Mouse (Mus musculus) midbrain, embryonic 11.5 days (tissue): ENCODE measurements around the gene Elp4. TPM values are rescaled to one million over a fixed set of nuclear protein-coding genes. Genes with fewer than 3 reads are reported as not detected.

Experiments used
- ATAC-seq: fragments of 200-750 bp; cut with Nextera tagmentation; 2 replicates; pipeline ENCODE4 v1.8.0; 2017; ENCODE audit warnings: moderate TSS enrichment, moderate library complexity; ENCODE audit not compliant: low FRiP score
- DNase-seq: peaks from one replicate; pipeline ENCODE4 v3.0.0; 2015; ENCODE audit warnings: low spot score; ENCODE audit errors: missing footprints
- H3K27ac ChIP-seq: fragments of 300-500 bp; sonication (generic); 2 replicates; pipeline ENCODE4 v1.5.1; 2014; ENCODE audit warnings: low read depth, low read length
- H3K27me3 ChIP-seq: fragments of 300-500 bp; sonication (generic); 2 replicates; pipeline ENCODE4 v1.6.1; 2014; ENCODE audit warnings: mild to moderate bottlenecking, low read length, moderate library complexity, mixed read lengths; ENCODE audit not compliant: control insufficient read depth, insufficient read depth
- H3K36me3 ChIP-seq: fragments of 300-500 bp; sonication (generic); 2 replicates; pipeline ENCODE4 v1.6.1; 2014; ENCODE audit warnings: mild to moderate bottlenecking, low read length, moderate library complexity, mixed read lengths; ENCODE audit not compliant: control insufficient read depth, insufficient read depth
- H3K4me1 ChIP-seq: fragments of 300-500 bp; sonication (generic); 2 replicates; pipeline ENCODE4 v1.6.1; 2014; ENCODE audit warnings: low read length; ENCODE audit not compliant: control insufficient read depth, insufficient read depth
- H3K4me2 ChIP-seq: fragments of 300-500 bp; sonication (generic); 2 replicates; pipeline ENCODE4 v1.6.1; 2014; ENCODE audit warnings: mild to moderate bottlenecking, moderate library complexity
- H3K4me3 ChIP-seq: fragments of 300-500 bp; sonication (generic); 2 replicates; pipeline ENCODE4 v1.5.1; 2014; ENCODE audit warnings: low read depth, low read length
- H3K9ac ChIP-seq: fragments of 300-500 bp; sonication (generic); 2 replicates; pipeline ENCODE4 v1.6.1; 2014; ENCODE audit warnings: low read length
- H3K9me3 ChIP-seq: fragments of 300-500 bp; sonication (generic); 2 replicates; pipeline ENCODE4 v1.6.1; 2016; ENCODE audit warnings: low read length; ENCODE audit not compliant: control insufficient read depth
- WGBS: fragments of 180-500 bp; shearing (Covaris S2); extraction: QIAGEN DNeasy Blood & Tissue Kit; methylation state at CpG from one replicate; pipeline ENCODE4 v1.1.7; 2014; 5-methylcytosine and 5-hydroxymethylcytosine counted together
- polyA plus RNA-seq: library from polyadenylated mRNA; unstranded; fragments of >200 nt; fragmentation: Nextera tagmentation; extraction: Ambion mirVana; gene quantifications from 2 replicates; pipeline ENCODE4 v1.2.1, GENCODE M21; 2014

The Elp4 gene
- polyA plus RNA-seq: 59.6 and 61.9 TPM in 2 replicates

DNA sequence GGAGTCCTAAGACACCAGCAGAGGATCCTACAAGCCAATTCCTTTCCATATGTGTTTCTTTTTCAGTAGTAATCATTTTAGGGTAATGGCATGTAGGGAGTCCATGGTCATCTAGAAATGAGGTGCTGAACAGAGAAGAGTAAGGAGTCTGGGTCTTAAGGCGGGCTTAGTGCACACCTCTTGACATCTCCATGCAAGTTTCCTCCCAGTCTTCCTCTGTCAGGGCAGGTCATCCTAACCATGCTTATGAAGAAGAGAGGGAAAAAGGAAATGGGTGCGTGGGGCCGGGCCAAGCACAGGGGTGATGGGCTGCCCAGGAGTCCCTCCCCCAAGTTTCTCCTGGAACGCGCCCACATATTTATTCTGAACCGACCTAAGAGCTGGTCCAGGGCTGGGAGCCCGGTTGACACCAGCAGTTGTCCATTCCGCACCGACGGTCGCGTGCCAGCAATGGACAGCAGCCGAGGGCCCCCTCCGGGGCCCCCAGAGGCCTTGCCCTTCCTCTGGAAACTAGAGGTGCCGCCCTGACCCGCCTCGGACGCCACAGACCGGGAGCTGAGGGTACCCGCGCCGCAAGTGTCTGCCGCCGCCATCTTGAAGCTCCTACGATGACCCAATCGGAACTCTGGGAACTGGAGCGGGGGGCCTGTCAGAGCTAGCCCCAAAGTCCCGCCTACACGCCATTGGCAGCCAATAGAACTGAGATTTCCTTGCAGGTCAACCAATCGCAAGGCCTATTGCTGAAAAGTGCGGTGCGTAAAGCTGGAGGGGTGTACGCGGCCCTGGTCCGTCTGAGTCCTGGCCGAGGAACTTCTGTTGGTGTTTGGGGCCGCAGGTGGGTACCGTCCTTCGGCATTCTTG lies at the start of gene Elp4, which contains the start of gene Immp1l:
Gene Elp4 (minus strand): TSS at position 669 of the 861 bp plus-strand sequence.
Gene Immp1l (plus strand): TSS at position 743 of the 861 bp plus-strand sequence.
- peak; percentile 100 for DNase-seq
- under 1% methylated on average over 39 of the region's 39 CpGs for WGBS

GRCm38 (mm10) chr2:105953862-105954261 lies 49.5 kb upstream of the Elp4 start:
- ATAC-seq (no peak), DNase-seq (peak; percentile 74)
- Histone ChIP-seq H3K4me2 (no peak overlapping the region), H3K9me3 (no peaks in the 10 kb centered on the region), H3K27ac (no peak overlapping the region), H3K4me1 (no peaks in the 10 kb centered on the region), H3K36me3 (no peaks in the 10 kb centered on the region), H3K27me3 (no peaks in the 10 kb centered on the region), H3K4me3 (no peak overlapping the region), H3K9ac (no peak overlapping the region)
- 90% methylated on average over 4 of the region's 4 CpGs for WGBS

More for the DNA sequence above, at the start of gene Elp4, which contains the start of gene Immp1l:
- H3K4me1 ChIP-seq: peaks cover 2% of the 10 kb centered on the region; the same call in 1 of the 2 replicates
- H3K9me3 ChIP-seq: no peaks in the 10 kb centered on the region
- peak within 1 kb of the TSS; percentile 83 for H3K4me3 ChIP-seq
- H3K27me3 ChIP-seq: no peaks in the 10 kb centered on the region
- no peaks in the 10 kb centered on the region for H3K36me3 ChIP-seq
- peak within 1 kb of the TSS; percentile 83 for H3K9ac ChIP-seq
- peak; percentile 100 for ATAC-seq
- peak within 1 kb of the TSS; percentile 81 for H3K4me2 ChIP-seq
- H3K27ac ChIP-seq: no peak within 1 kb of the TSS

GRCm38 (mm10) chr2:105951350-105951940 lies 47.1 kb upstream of the Elp4 start:
- DNase-seq (peak; percentile 68), ATAC-seq (no peak)
- H3K4me1 ChIP-seq: no peaks in the 10 kb centered on the region
- H3K9ac ChIP-seq: no peak overlapping the region
- H3K9me3 ChIP-seq: no peaks in the 10 kb centered on the region
- H3K4me3 ChIP-seq: no peak overlapping the region
- WGBS: 97% methylated on average over 1 of the region's 1 CpGs
- H3K36me3 ChIP-seq: no peaks in the 10 kb centered on the region
- no peak overlapping the region for H3K27ac ChIP-seq
- no peaks in the 10 kb centered on the region for H3K27me3 ChIP-seq
- no peak overlapping the region for H3K4me2 ChIP-seq

- Histone ChIP-seq H3K27me3 (no peaks in the 10 kb centered on the region), H3K4me3 (no peak overlapping the region), H3K4me2 (no peak overlapping the region), H3K4me1 (no peaks in the 10 kb centered on the region), H3K36me3 (no peaks in the 10 kb centered on the region), H3K27ac (no peak overlapping the region), H3K9me3 (no peaks in the 10 kb centered on the region), H3K9ac (no peak overlapping the region)
- ATAC-seq (no peak), DNase-seq (no peak)
- 97% methylated on average over 2 of the region's 2 CpGs for WGBS
These were observed 45.8 kb upstream of the Elp4 start for GRCm38 (mm10) chr2:105950131-105950530.

DNA sequence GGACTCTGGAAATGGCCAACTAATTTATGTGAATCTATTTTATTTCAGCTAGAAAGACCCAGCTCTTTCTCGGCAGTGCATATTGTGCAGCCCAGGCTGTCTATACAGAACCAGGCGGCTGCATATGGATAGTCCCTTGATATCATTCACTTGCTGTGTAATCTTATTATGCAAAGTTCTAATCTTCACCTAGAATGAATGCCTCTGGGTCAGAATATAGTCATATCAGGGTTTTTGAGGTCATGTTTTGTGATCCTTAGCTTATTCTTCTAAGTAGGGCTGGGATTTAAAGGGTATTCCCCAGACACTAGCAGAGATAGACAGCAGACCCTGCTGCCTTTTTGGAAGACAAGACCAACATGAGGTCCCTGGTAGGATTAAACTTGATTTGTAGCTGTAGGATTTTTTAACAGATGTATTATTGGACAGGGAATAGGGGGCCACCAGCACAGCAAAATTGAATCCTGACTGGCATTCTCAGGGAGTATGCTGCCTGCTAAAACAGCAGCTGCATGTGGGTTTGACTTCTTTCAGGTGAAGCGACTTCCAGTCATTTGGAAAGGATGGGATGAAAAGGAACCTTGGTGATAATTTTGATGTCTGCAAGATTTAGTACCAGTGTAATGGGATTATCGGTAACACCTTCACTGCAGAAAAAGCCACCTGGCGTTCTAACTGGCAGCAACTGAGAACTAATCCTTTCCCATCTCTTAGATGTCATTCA lies 13.4 kb upstream of the Elp4 start:
- peak; percentile 89 for DNase-seq
- peak; percentile 87 for ATAC-seq

GRCm38 (mm10) chr2:105916671-105917070 lies 12.3 kb upstream of the Elp4 start:
- H3K4me3 ChIP-seq: no peak overlapping the region
- no peak overlapping the region for H3K4me2 ChIP-seq
- DNase-seq (no peak), ATAC-seq (no peak)
- H3K36me3 ChIP-seq: no peaks in the 10 kb centered on the region
- no peak overlapping the region for H3K9ac ChIP-seq
- H3K4me1 ChIP-seq: peaks cover 6% of the 10 kb centered on the region; the same call in 1 of the 2 replicates
- no peaks in the 10 kb centered on the region; the same call in 1 of the 2 replicates for H3K9me3 ChIP-seq
- H3K27me3 ChIP-seq: peaks cover 2% of the 10 kb centered on the region; the same call in 1 of the 2 replicates
- 88% methylated on average over 1 of the region's 1 CpGs for WGBS
- H3K27ac ChIP-seq: no peak overlapping the region

More for the DNA sequence above, 13.4 kb upstream of the Elp4 start:
- Histone ChIP-seq H3K4me3 (no peak overlapping the region), H3K4me2 (no peak overlapping the region), H3K27ac (no peak overlapping the region), H3K9ac (no peak overlapping the region), H3K4me1 (peaks cover 6% of the 10 kb centered on the region; the same call in 1 of the 2 replicates), H3K27me3 (peaks cover 2% of the 10 kb centered on the region; the same call in 1 of the 2 replicates), H3K9me3 (no peaks in the 10 kb centered on the region; the same call in 1 of the 2 replicates), H3K36me3 (no peaks in the 10 kb centered on the region)
- 32% methylated on average over 5 of the region's 5 CpGs for WGBS

DNA sequence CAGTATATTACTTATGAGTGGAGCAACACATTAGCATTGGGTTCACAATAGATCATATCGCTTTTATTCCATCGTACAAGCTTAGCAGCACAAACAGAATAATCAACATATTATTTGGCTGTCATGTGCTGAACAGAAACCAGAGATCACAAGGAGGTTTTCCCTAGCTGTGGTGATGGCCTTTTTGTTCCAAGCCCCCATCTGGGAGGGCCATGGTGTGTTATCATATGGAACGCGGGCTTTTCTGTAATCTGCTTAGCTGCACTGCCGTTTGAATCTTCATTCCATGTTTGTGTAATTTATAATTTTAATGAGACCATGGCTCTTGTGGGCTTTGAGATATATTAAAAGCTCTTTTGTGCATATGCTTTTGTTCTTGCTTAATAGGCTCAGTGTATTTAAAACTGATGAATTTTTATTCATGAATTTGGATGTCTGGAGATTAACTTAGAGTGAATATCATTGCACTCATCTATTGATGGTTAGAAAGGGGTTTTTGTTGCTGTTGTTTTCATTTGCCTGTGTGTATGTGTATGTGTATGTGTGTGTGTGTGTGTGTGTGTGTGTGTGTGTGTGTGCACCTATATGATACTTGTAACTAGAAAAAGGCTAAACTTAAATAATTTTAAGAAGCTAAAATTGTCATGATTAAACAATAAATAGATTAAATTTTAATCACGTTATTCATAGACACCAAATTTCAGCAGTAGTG lies 9.4 kb upstream of the Elp4 start:
- peak; percentile 73 for ATAC-seq
- Histone ChIP-seq H3K4me2 (no peak overlapping the region), H3K4me1 (peaks cover 4% of the 10 kb centered on the region; the same call in 1 of the 2 replicates), H3K4me3 (no peak overlapping the region), H3K9ac (no peak overlapping the region), H3K9me3 (no peaks in the 10 kb centered on the region; the same call in 1 of the 2 replicates), H3K36me3 (no peaks in the 10 kb centered on the region), H3K27ac (no peak overlapping the region), H3K27me3 (no peaks in the 10 kb centered on the region)
- no peak for DNase-seq
- 37% methylated on average over 6 of the region's 6 CpGs for WGBS

- ATAC-seq: no peak
- WGBS: 92% methylated on average over 3 of the region's 3 CpGs
- no peak overlapping the region for H3K9ac ChIP-seq
These were observed 6.2 kb upstream of the Elp4 start for GRCm38 (mm10) chr2:105910611-105911010.

More at GRCm38 (mm10) chr2:105910611-105911010, 6.2 kb upstream of the Elp4 start:
- no peak overlapping the region for H3K4me2 ChIP-seq
- H3K36me3 ChIP-seq: no peaks in the 10 kb centered on the region
- no peak overlapping the region for H3K27ac ChIP-seq
- no peak for DNase-seq
- no peaks in the 10 kb centered on the region; the same call in 1 of the 2 replicates for H3K9me3 ChIP-seq
- H3K4me3 ChIP-seq: no peak overlapping the region
- H3K27me3 ChIP-seq: no peaks in the 10 kb centered on the region
- peaks cover 4% of the 10 kb centered on the region; the same call in 1 of the 2 replicates for H3K4me1 ChIP-seq
